Mouse (Mus musculus) MEL (cell line): Measurements from ENCODE around the gene Ppdpf. TPM values are rescaled to one million over a fixed set of nuclear protein-coding genes. Genes with fewer than 3 reads are reported as not detected.

Source experiments
- DNase-seq: peaks from one replicate; pipeline ENCODE4 v3.0.0; 2011; ENCODE audit warnings: low read depth, low spot score
- H3K27ac ChIP-seq: 2 replicates; pipeline ENCODE4 v1.5.1; 2012; ENCODE audit warnings: low read depth, mild to moderate bottlenecking, control low read depth, low read length, moderate library complexity; ENCODE audit not compliant: control insufficient read depth
- H3K27me3 ChIP-seq, 2 experiments: fragments of 150-350 bp in 1 of 2; sonication (generic) in 1 of 2; 2 replicates each; pipeline ENCODE4 v1.6.1; 2012; ENCODE audit warnings: low read length in 2 of 2, mild to moderate bottlenecking in 2 of 2, improper control_type of control experiment in 1 of 2, moderate library complexity in 1 of 2; ENCODE audit not compliant: insufficient read depth in 2 of 2, control insufficient read depth in 1 of 2
- H3K36me3 ChIP-seq, 2 experiments: 2 replicates each; pipeline ENCODE4 v1.6.1; 2012 to 2014; ENCODE audit warnings: low read length in 2 of 2, improper control_type of control experiment in 1 of 2, inconsistent platforms in 1 of 2, mild to moderate bottlenecking in 1 of 2; ENCODE audit not compliant: insufficient read depth in 2 of 2, control insufficient read depth in 1 of 2
- H3K4me1 ChIP-seq, 2 experiments: fragments of 150-350 bp in 1 of 2; sonication (generic) in 1 of 2; 2 replicates each; pipeline ENCODE4 v1.6.1; 2012; ENCODE audit warnings: low read length in 2 of 2, improper control_type of control experiment in 1 of 2, mild to moderate bottlenecking in 1 of 2; ENCODE audit not compliant: insufficient read depth in 2 of 2, control insufficient read depth in 1 of 2
- H3K4me3 ChIP-seq, 2 experiments: fragments of 150-350 bp in 1 of 2; sonication (generic) in 1 of 2; 2 replicates each; pipeline ENCODE4 v1.5.1; 2012; ENCODE audit warnings: low read depth in 2 of 2, low read length in 2 of 2, mild to moderate bottlenecking in 2 of 2, moderate library complexity in 2 of 2, control low read depth in 1 of 2, improper control_type of control experiment in 1 of 2; ENCODE audit not compliant: control insufficient read depth in 1 of 2, insufficient read depth in 1 of 2
- H3K79me2 ChIP-seq: 2 replicates; pipeline ENCODE4 v1.6.1; 2012; ENCODE audit warnings: mild to moderate bottlenecking, low read length, moderate library complexity; ENCODE audit not compliant: control insufficient read depth, poor library complexity, insufficient read depth
- H3K9ac ChIP-seq: 2 replicates; pipeline ENCODE4 v1.6.1; 2012; ENCODE audit warnings: low read depth, mild to moderate bottlenecking, control low read depth, low read length, moderate library complexity; ENCODE audit not compliant: control insufficient read depth, poor library complexity, severe bottlenecking
- H3K9me3 ChIP-seq: fragments of 150-350 bp; sonication (generic); replicated peaks from 2 replicates; pipeline ENCODE4 v1.6.1; 2012; ENCODE audit warnings: mild to moderate bottlenecking, low read length, improper control_type of control experiment, moderate library complexity; ENCODE audit not compliant: insufficient read depth
- BHLHE40 ChIP-seq: IDR thresholded peaks from 2 replicates; pipeline ENCODE4 v1.6.1; 2012; ENCODE audit warnings: low read depth, mild to moderate bottlenecking, inconsistent platforms, low read length, improper control_type of control experiment, borderline replicate concordance
- CTCF ChIP-seq, 3 experiments: IDR thresholded peaks in 2 of 3; conservative IDR thresholded peaks in 1 of 3; 2 replicates each; pipeline ENCODE4 v1.5.1; 2011 to 2012; ENCODE audit warnings: low read length in 3 of 3, low read depth in 2 of 3, mild to moderate bottlenecking in 2 of 3, improper control_type of control experiment in 1 of 3, inconsistent platforms in 1 of 3, mixed read lengths in 1 of 3, moderate library complexity in 1 of 3; ENCODE audit not compliant: control insufficient read depth in 1 of 3, insufficient read depth in 1 of 3, poor library complexity in 1 of 3, severe bottlenecking in 1 of 3
- E2F4 ChIP-seq: IDR thresholded peaks from 2 replicates; pipeline ENCODE4 v1.6.1; 2011; ENCODE audit warnings: low read depth, low read length, improper control_type of control experiment, borderline replicate concordance
- EP300 ChIP-seq, 2 experiments: IDR thresholded peaks; 2 replicates each; pipeline ENCODE4 v1.6.1; 2011; ENCODE audit warnings: improper control_type of control experiment in 2 of 2, low read length in 2 of 2, low read depth in 1 of 2, mild to moderate bottlenecking in 1 of 2
- GABPA ChIP-seq: IDR thresholded peaks from 2 replicates; pipeline ENCODE4 v1.6.1; 2012; ENCODE audit warnings: low read depth, mild to moderate bottlenecking, inconsistent platforms, low read length, improper control_type of control experiment, moderate library complexity
- JUND ChIP-seq: IDR thresholded peaks from 2 replicates; pipeline ENCODE4 v1.6.1; 2011; ENCODE audit warnings: low read depth, mild to moderate bottlenecking, improper control_type of control experiment, low read length
- MAFK ChIP-seq: IDR thresholded peaks from 2 replicates; pipeline ENCODE4 v1.6.1; 2011; ENCODE audit warnings: low read depth, mild to moderate bottlenecking, low read length, improper control_type of control experiment, borderline replicate concordance
- MAX ChIP-seq: IDR thresholded peaks from 2 replicates; pipeline ENCODE4 v1.6.1; 2011; ENCODE audit warnings: low read length, improper control_type of control experiment
- MXI1 ChIP-seq: IDR thresholded peaks from 2 replicates; pipeline ENCODE4 v1.6.1; 2011; ENCODE audit warnings: mild to moderate bottlenecking, low read depth, low read length, improper control_type of control experiment
- MYC ChIP-seq: IDR thresholded peaks from 2 replicates; pipeline ENCODE4 v1.6.1; 2011; ENCODE audit warnings: low read depth, mild to moderate bottlenecking, low read length, improper control_type of control experiment, moderate library complexity
- POLR2AphosphoS2 ChIP-seq: IDR thresholded peaks from 2 replicates; pipeline ENCODE4 v1.6.1; 2011; ENCODE audit warnings: low read length, improper control_type of control experiment
- RAD21 ChIP-seq: IDR thresholded peaks from 2 replicates; pipeline ENCODE4 v1.6.1; 2011; ENCODE audit warnings: mild to moderate bottlenecking, low read depth, low read length, improper control_type of control experiment
- RCOR1 ChIP-seq: IDR thresholded peaks from 2 replicates; pipeline ENCODE4 v1.6.1; 2012; ENCODE audit warnings: low read depth, mild to moderate bottlenecking, inconsistent platforms, low read length, improper control_type of control experiment
- SIN3A ChIP-seq: IDR thresholded peaks from 2 replicates; pipeline ENCODE4 v1.6.1; 2012; ENCODE audit warnings: low read length, improper control_type of control experiment, inconsistent platforms
- TAL1 ChIP-seq: IDR thresholded peaks from 2 replicates; pipeline ENCODE4 v1.6.1; 2012; ENCODE audit warnings: mild to moderate bottlenecking, inconsistent platforms, low read length, moderate library complexity, mixed read lengths
- TBP ChIP-seq: IDR thresholded peaks from 2 replicates; pipeline ENCODE4 v1.8.0; 2011; ENCODE audit warnings: low read depth, low read length, improper control_type of control experiment
- TCF12 ChIP-seq: IDR thresholded peaks from 2 replicates; pipeline ENCODE4 v1.6.1; 2014; ENCODE audit warnings: low read depth, mild to moderate bottlenecking, inconsistent platforms, low read length, improper control_type of control experiment, moderate library complexity
- UBTF ChIP-seq: IDR thresholded peaks from 2 replicates; pipeline ENCODE4 v1.6.1; 2012; ENCODE audit warnings: low read depth, mild to moderate bottlenecking, inconsistent platforms, low read length, improper control_type of control experiment, moderate library complexity, borderline replicate concordance; ENCODE audit not compliant: insufficient read depth
- USF1 ChIP-seq: IDR thresholded peaks from 2 replicates; pipeline ENCODE4 v1.6.1; 2014; ENCODE audit warnings: low read depth, mild to moderate bottlenecking, inconsistent platforms, low read length, improper control_type of control experiment, moderate library complexity
- USF2 ChIP-seq, 2 experiments: IDR thresholded peaks; 2 replicates each; pipeline ENCODE4 v1.6.1; 2011 to 2012; ENCODE audit warnings: improper control_type of control experiment in 2 of 2, low read length in 2 of 2, borderline replicate concordance in 1 of 2, inconsistent platforms in 1 of 2, low read depth in 1 of 2, mild to moderate bottlenecking in 1 of 2; ENCODE audit not compliant: insufficient read depth in 1 of 2
- ZKSCAN1 ChIP-seq: IDR thresholded peaks from 2 replicates; pipeline ENCODE4 v1.6.1; 2012; ENCODE audit warnings: low read depth, mild to moderate bottlenecking, inconsistent platforms, low read length, improper control_type of control experiment, moderate library complexity
- ZMIZ1 ChIP-seq: IDR thresholded peaks from 2 replicates; pipeline ENCODE4 v1.6.1; 2012; ENCODE audit warnings: low read depth, mild to moderate bottlenecking, inconsistent platforms, low read length, improper control_type of control experiment, moderate library complexity
- polyA plus RNA-seq, 2 experiments: library from polyadenylated mRNA; stranded (reverse) in 1 of 2; unstranded in 1 of 2; fragments of >175 nt in 1 of 2; fragments of >200 nt in 1 of 2; gene quantifications; 2 replicates each; pipeline versions ENCODE4 v1.2.1 to v1.2.4; 2012; ENCODE audit warnings: low replicate concordance in 2 of 2, low read depth in 1 of 2; ENCODE audit not compliant: insufficient read length in 2 of 2, insufficient read depth in 1 of 2, missing spikeins in 1 of 2
- total RNA-seq: library from RNA; depleted of rRNA; stranded (reverse); fragments of 300-350 nt; gene quantifications from 2 replicates; pipeline ENCODE4 v1.2.3, GENCODE M21; 2012

Ppdpf gene
- total and polyA plus RNA-seq, 3 experiments, result 20.2 to 73.4 TPM; not detected in 1

GRCm38 (mm10) chr2:181157716-181158302, 29.2 kb upstream of the Ppdpf start:
- Histone ChIP-seq H3K9me3 (no peaks in the 10 kb centered on the region), H3K4me3 (no peak overlapping the region), H3K79me2 (no peaks in the 10 kb centered on the region), H3K4me1 (no peaks in the 10 kb centered on the region), H3K36me3 (no peaks in the 10 kb centered on the region), H3K27me3 (peaks cover 0 to 2% of the 10 kb centered on the region in 2 experiments; a peak in 1 of 4 replicates), H3K9ac (no peak overlapping the region), H3K27ac (no peak overlapping the region)
- DNase-seq, result no peak
- TF ChIP-seq TCF12 (no peak), JUND (no peak), POLR2AphosphoS2 (no peak), USF1 (no peak)

- no peak for DNase-seq
- TF ChIP-seq TBP, result no peak
- TF ChIP-seq CTCF (IDR thresholded peaks at IDR 0.05 in 2 of 3, conservative IDR thresholded peaks at IDR 0.05 in 1 of 3; ENCODE audit: control insufficient read depth in 1 of 3, insufficient read depth in 1 of 3, low read depth in 2 of 3, low read length in 3 of 3, poor library complexity in 1 of 3, severe bottlenecking in 1 of 3), result no peak
- TF ChIP-seq RAD21, result no peak
- no peak for TF ChIP-seq JUND
- no peak for TF ChIP-seq USF2 (IDR thresholded peaks at IDR 0.05; ENCODE audit: borderline replicate concordance in 1 of 2, insufficient read depth in 1 of 2, low read depth in 1 of 2, low read length in 2 of 2)
- no peak for TF ChIP-seq MYC
- no peak for TF ChIP-seq EP300 (IDR thresholded peaks at IDR 0.05; ENCODE audit: low read depth in 1 of 2, low read length in 2 of 2)
- TF ChIP-seq TAL1, result no peak
- no peak for TF ChIP-seq MAFK
- no peak for TF ChIP-seq GABPA
- no peak for TF ChIP-seq UBTF
- TF ChIP-seq RCOR1, result no peak
- no peak for TF ChIP-seq BHLHE40
- no peak for TF ChIP-seq E2F4
- no peak for TF ChIP-seq MAX
- no peak for TF ChIP-seq ZKSCAN1
- TF ChIP-seq ZMIZ1, result no peak
- no peak for TF ChIP-seq SIN3A
- TF ChIP-seq MXI1, result no peak
- Histone ChIP-seq H3K4me3 (no peak overlapping the region), H3K27me3 (peaks cover 0 to 2% of the 10 kb centered on the region in 2 experiments; a peak in 1 of 4 replicates), H3K4me1 (no peaks in the 10 kb centered on the region), H3K36me3 (no peaks in the 10 kb centered on the region), H3K27ac (no peak overlapping the region), H3K9ac (no peak overlapping the region), H3K79me2 (no peaks in the 10 kb centered on the region), H3K9me3 (no peaks in the 10 kb centered on the region)
Measured at GRCm38 (mm10) chr2:181158471-181158870, 28.6 kb upstream of the Ppdpf start.
